In the genomic region with DNA sequence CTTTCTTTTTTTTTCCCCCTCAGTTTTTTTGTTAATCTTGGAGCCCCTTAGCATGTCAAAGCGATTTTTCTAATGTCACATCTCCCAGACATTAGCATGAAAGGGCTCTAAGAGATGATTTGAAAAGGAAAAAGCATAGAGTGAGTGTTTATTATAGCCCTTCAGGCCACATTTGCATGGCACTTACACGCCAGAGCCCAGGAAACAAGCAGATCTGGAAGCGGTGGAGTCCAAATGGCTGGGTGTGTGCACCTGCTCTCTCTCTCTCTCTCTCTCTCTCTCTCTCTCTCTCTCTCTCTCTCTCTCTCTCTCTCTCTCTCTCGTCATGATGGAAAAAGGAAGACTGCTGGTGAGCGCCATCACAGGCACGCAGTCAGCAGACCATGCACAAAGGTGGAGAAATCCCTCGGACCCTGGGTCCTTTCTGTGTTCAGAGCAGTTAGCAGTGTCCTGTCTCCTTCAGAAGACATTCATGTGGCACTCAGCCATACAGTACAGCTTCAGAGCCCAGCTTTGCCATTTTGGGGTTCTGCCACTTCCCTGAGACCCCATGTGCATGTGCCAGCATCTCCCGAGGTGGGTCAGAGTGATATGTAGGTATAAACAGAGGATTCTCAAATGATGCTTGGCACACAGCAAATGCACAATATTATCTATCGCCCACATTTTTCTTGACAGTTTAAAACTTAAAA, we compare ENCODE assay signal across 12 mouse cellular contexts.
A peak's percentile ranks its signal among the peaks of the same experiment; 100 is the strongest.
DNase-seq lines count a peak whose midpoint lies in the region; ATAC-seq lines count a peak whose summit lies in the region.
"Had no signal": no experiment of that assay in that cellular context is flagged by ENCODE, and none has a peak within 500 bp of the region (broad histone marks: within the 10 kb centered on the region; RNA-seq: fewer than 3 reads in every experiment).

No protein-coding gene starts in this region.

- H3K9me3 ChIP-seq in hindbrain, embryonic 12.5 days (replicated peaks) = no peaks in the 10 kb centered on the region
- no peaks in the 10 kb centered on the region for H3K9me3 ChIP-seq in hindbrain, embryonic 10.5 days
- H3K9me3 ChIP-seq in midbrain, embryonic 15.5 days = no peaks in the 10 kb centered on the region
- H3K9me3 ChIP-seq: kidney, embryonic 15.5 days; limb, embryonic 15.5 days had no signal

- H3K27me3 ChIP-seq in hindbrain, embryonic 12.5 days = peaks cover 30% of the 10 kb centered on the region
- peaks cover 54% of the 10 kb centered on the region for H3K27me3 ChIP-seq in hindbrain, embryonic 10.5 days (ENCODE audit: insufficient read depth, poor library complexity, severe bottlenecking)
- H3K27me3 ChIP-seq in midbrain, embryonic 15.5 days (replicated peaks) = 0 out of 2 replicates have a peak, but pooled peaks cover 4% of the 10 kb centered on the region

- no peaks in the 10 kb centered on the region for H3K36me3 ChIP-seq in hindbrain, embryonic 12.5 days
- no peaks in the 10 kb centered on the region for H3K36me3 ChIP-seq in hindbrain, embryonic 10.5 days
- H3K36me3 ChIP-seq in midbrain, embryonic 15.5 days (replicated peaks) = no peaks in the 10 kb centered on the region
- H3K36me3 ChIP-seq: kidney, embryonic 15.5 days; limb, embryonic 15.5 days had no signal

- H3K4me1 ChIP-seq in hindbrain, embryonic 12.5 days = peaks cover 27% of the 10 kb centered on the region
- H3K4me1 ChIP-seq in hindbrain, embryonic 10.5 days (replicated peaks) = peaks cover 53% of the 10 kb centered on the region
- peaks cover 45% of the 10 kb centered on the region for H3K4me1 ChIP-seq in midbrain, embryonic 15.5 days

- WGBS in hindbrain, embryonic 12.5 days = 75% methylated on average over 8 of the region's 9 CpGs
- WGBS in hindbrain, embryonic 10.5 days = 87% methylated on average over 9 of the region's 9 CpGs
- 44% methylated on average over 9 of the region's 9 CpGs for WGBS in midbrain, embryonic 15.5 days

- no peak for DNase-seq in hindbrain, embryonic 10.5 days (ENCODE audit: low spot score)
- peak; percentile 10 for DNase-seq in brain, embryonic 18.5 days (ENCODE audit: low read depth, low spot score)
- peak; percentile 65 to 73 for DNase-seq in cerebellum, postnatal 14 days
- DNase-seq in kidney, postnatal 36 days = no peak
- no peak for DNase-seq in heart, adult 18-20 months
- DNase-seq: thymus, postnatal 25 days had no signal

- no peak overlapping the region for H3K4me3 ChIP-seq in hindbrain, embryonic 12.5 days
- H3K4me3 ChIP-seq in hindbrain, embryonic 10.5 days = no peak overlapping the region
- H3K4me3 ChIP-seq in midbrain, embryonic 15.5 days = no peak overlapping the region
- H3K4me3 ChIP-seq: kidney, embryonic 15.5 days; layer of hippocampus, adult 2 months; limb, embryonic 15.5 days had no signal

- H3K27ac ChIP-seq in hindbrain, embryonic 12.5 days = no peak overlapping the region; the same call in 1 of the 2 replicates
- H3K27ac ChIP-seq in hindbrain, embryonic 10.5 days = no peak overlapping the region
- peak overlapping the region; percentile 58 for H3K27ac ChIP-seq in midbrain, embryonic 15.5 days
- H3K27ac ChIP-seq: kidney, embryonic 15.5 days; layer of hippocampus, adult 2 months; limb, embryonic 15.5 days; macrophage had no signal

- H3K9ac ChIP-seq in hindbrain, embryonic 12.5 days = no peak overlapping the region
- H3K9ac ChIP-seq in midbrain, embryonic 15.5 days = no peak overlapping the region
- H3K9ac ChIP-seq: kidney, embryonic 15.5 days; limb, embryonic 15.5 days had no signal

- ATAC-seq in hindbrain, embryonic 12.5 days (ENCODE audit: low FRiP score) = peak; percentile 35; the same call in 1 of the 2 replicates
- ATAC-seq in midbrain, embryonic 15.5 days (replicated peaks) = 0 out of 2 replicates have a peak, but pooled peaks have one; percentile 25

- no peak overlapping the region for H3K4me2 ChIP-seq in hindbrain, embryonic 12.5 days (replicated peaks)
- no peak overlapping the region for H3K4me2 ChIP-seq in midbrain, embryonic 15.5 days
- H3K4me2 ChIP-seq: kidney, embryonic 15.5 days; limb, embryonic 15.5 days had no signal

Comparison
In these comparisons a context has a peak if more than half of its experiments do, and no peak if none do; other contexts are left out.
1. DNase-seq: peak in brain, embryonic 18.5 days (single experiment) and cerebellum, postnatal 14 days (2 of 2); none in hindbrain, embryonic 10.5 days (single experiment), kidney, postnatal 36 days (0 of 2) and heart, adult 18-20 months (0 of 2).